ENCODE assay signal across 13 mouse cellular contexts in the genomic region with DNA sequence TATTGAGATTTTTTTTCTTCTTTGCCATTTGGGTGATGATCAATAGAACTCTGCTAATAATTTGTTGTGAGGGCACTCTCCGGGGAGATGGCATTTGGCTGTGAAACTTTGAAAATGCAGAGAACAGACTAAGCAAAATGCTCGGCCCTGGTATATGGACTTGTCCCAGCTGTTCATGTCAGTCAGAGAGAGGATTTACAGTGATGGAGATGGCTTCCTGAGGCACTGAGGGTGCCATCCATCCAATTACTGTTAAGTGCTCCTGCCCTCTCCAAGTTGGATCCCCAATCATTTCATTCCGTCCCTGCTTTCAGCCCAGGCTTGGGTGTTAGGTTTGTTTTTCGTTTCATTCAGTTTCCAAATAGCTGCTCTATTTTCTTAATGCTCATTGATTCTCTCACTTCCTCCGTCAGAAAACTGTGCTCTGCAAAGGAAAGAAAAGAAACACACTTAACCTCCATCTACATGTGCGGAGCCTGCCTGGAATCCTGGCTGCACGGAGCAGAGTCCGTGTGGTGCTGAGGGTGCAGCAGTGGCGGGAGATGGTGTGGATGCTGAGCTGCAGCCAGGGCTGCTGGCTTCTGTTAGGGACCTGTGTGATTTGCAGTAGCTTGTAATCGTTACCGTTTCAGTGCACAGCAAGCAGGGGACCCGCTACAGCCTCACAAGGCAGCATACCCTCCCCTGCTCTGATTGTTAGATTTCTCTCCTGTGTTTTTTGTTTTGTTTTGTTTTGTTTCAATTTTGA.
DNase-seq lines count a peak whose midpoint lies in the region; ATAC-seq and TF ChIP-seq lines count a peak whose summit lies in the region.
"Had no signal": no experiment of that assay in that cellular context is flagged by ENCODE, and none has a peak within 500 bp of the region (broad histone marks: within the 10 kb centered on the region; RNA-seq: fewer than 3 reads in every experiment).

No protein-coding gene starts in this region.

- no peaks in the 10 kb centered on the region for H3K79me2 ChIP-seq in myocyte (ENCODE audit: control insufficient read depth, insufficient read depth)

- H3K27ac ChIP-seq in forebrain, embryonic 12.5 days, result no peak overlapping the region
- peak overlapping the region; percentile 57 for H3K27ac ChIP-seq in hindbrain, embryonic 16.5 days (ENCODE audit: low read depth, low read length)
- H3K27ac ChIP-seq: kidney, postnatal 0 days had no signal

- H3K27me3 ChIP-seq in forebrain, embryonic 12.5 days, result no peaks in the 10 kb centered on the region; the same call in 1 of the 2 replicates
- H3K27me3 ChIP-seq in hindbrain, embryonic 16.5 days (replicated peaks; ENCODE audit: control insufficient read depth, insufficient read depth, low read length), result no peaks in the 10 kb centered on the region
- no peaks in the 10 kb centered on the region for H3K27me3 ChIP-seq in myocyte (ENCODE audit: control insufficient read depth, insufficient read depth, insufficient read length)

- no peak overlapping the region for H3K4me3 ChIP-seq in forebrain, embryonic 12.5 days (replicated peaks)
- H3K4me3 ChIP-seq in hindbrain, embryonic 16.5 days (ENCODE audit: low read length), result no peak overlapping the region
- no peak overlapping the region for H3K4me3 ChIP-seq in myocyte

- ATAC-seq in frontal cortex, adult (ENCODE audit: low TSS enrichment), result peak; percentile 52; the same call in 1 of the 2 replicates
- no peak for ATAC-seq in forebrain, embryonic 12.5 days (ENCODE audit: low FRiP score)
- ATAC-seq in hindbrain, embryonic 16.5 days, result peak; percentile 61; the same call in 1 of the 2 replicates
- ATAC-seq in granulocyte monocyte progenitor cell, adult 5-6 weeks (replicated peaks; ENCODE audit: poor library complexity, severe bottlenecking), result no peak
- ATAC-seq: lung, postnatal 0 days had no signal

- no peak for DNase-seq in frontal cortex, postnatal 14 days (ENCODE audit: low spot score in 2 of 2)
- no peak for DNase-seq in heart, postnatal 4 days
- no peak for DNase-seq in left cerebral cortex, adult 18-20 months (ENCODE audit: low spot score in 2 of 2)
- DNase-seq: heart, postnatal 10 days; thymus, adult 2 months had no signal

- no peak overlapping the region for H3ac ChIP-seq in myocyte (ENCODE audit: control insufficient read depth, insufficient read length)

- H3K4me2 ChIP-seq in forebrain, embryonic 12.5 days, result 0 out of 2 replicates have a peak overlapping the region, but pooled peaks have one; percentile 6
- H3K4me2 ChIP-seq in hindbrain, embryonic 16.5 days (ENCODE audit: low read length), result peak overlapping the region; percentile 36
- no peak overlapping the region for H3K4me2 ChIP-seq in myocyte (ENCODE audit: low read depth)
- H3K4me2 ChIP-seq: liver, embryonic 11.5 days had no signal

- 31% methylated on average over 12 of the region's 12 CpGs for WGBS in forebrain, embryonic 12.5 days
- WGBS in hindbrain, embryonic 16.5 days, result 20% methylated on average over 12 of the region's 12 CpGs

- no peak for TF ChIP-seq POLR2A in myocyte (IDR thresholded peaks at IDR 0.05; ENCODE audit: insufficient read length, low read depth)

- no peaks in the 10 kb centered on the region for H3K9me3 ChIP-seq in forebrain, embryonic 12.5 days
- no peaks in the 10 kb centered on the region for H3K9me3 ChIP-seq in hindbrain, embryonic 16.5 days (ENCODE audit: control insufficient read depth, low read length)

- H3K4me1 ChIP-seq in forebrain, embryonic 12.5 days, result peaks cover 8% of the 10 kb centered on the region
- H3K4me1 ChIP-seq in hindbrain, embryonic 16.5 days (ENCODE audit: control insufficient read depth, insufficient read depth, low read depth, low read length), result peaks cover 13% of the 10 kb centered on the region

- H3K9ac ChIP-seq in forebrain, embryonic 12.5 days, result no peak overlapping the region
- H3K9ac ChIP-seq in hindbrain, embryonic 16.5 days (ENCODE audit: low read depth, low read length), result peak overlapping the region; percentile 43

- no peaks in the 10 kb centered on the region for H3K36me3 ChIP-seq in forebrain, embryonic 12.5 days (replicated peaks)
- H3K36me3 ChIP-seq in hindbrain, embryonic 16.5 days (ENCODE audit: control insufficient read depth, insufficient read depth, low read length), result no peaks in the 10 kb centered on the region
- H3K36me3 ChIP-seq in myocyte (ENCODE audit: control insufficient read depth, insufficient read depth), result no peaks in the 10 kb centered on the region

TF ChIP-seq in myocyte, 11 proteins besides CTCF, POLR2A, EP300 and RAD21:
- TF ChIP-seq REST (IDR thresholded peaks at IDR 0.05; ENCODE audit: insufficient read depth, insufficient read length) (no peak), POLR2AphosphoS2 (IDR thresholded peaks at IDR 0.05; ENCODE audit: insufficient read length, low read depth) (no peak), MYOD1 (IDR thresholded peaks at IDR 0.05; ENCODE audit: control insufficient read depth in 1 of 3, insufficient read length in 2 of 3, low read depth in 2 of 3) (peak in 2 of 3 experiments; percentile 84 to 91), MYOG (IDR thresholded peaks at IDR 0.05; ENCODE audit: control insufficient read depth in 1 of 3, insufficient read depth in 1 of 3, insufficient read length in 2 of 3, low read depth in 2 of 3) (no peak)

Comparison
In these comparisons a context has a peak if more than half of its experiments do, and no peak if none do; other contexts are left out.
1. ATAC-seq: peak in frontal cortex, adult (single experiment) and hindbrain, embryonic 16.5 days (single experiment); none in forebrain, embryonic 12.5 days (single experiment) and granulocyte monocyte progenitor cell, adult 5-6 weeks (single experiment).